Mouse (Mus musculus) neutrophil, adult 5-6 weeks (primary cell): ENCODE measurements around the gene Dido1. TPM values are rescaled to one million over a fixed set of nuclear protein-coding genes. Genes with fewer than 3 reads are reported as not detected.

ENCODE experiments used
- ATAC-seq: fragments of 151-379, 151-347 bp; 2 replicates; pipeline ENCODE4 v1.8.0; 2017; ENCODE audit warnings: mild to moderate bottlenecking, moderate TSS enrichment; ENCODE audit not compliant: insufficient number of reproducible peaks, poor library complexity, low FRiP score, severe bottlenecking; ENCODE audit errors: extremely low read depth
- total RNA-seq: library from RNA; stranded (forward); fragments of 200-1000 nt; gene quantifications from 2 replicates; pipeline ENCODE4 v1.2.3, GENCODE M21; 2017

The Dido1 gene
- total RNA-seq, 1 experiment from 2014 or later = 114 TPM

DNA sequence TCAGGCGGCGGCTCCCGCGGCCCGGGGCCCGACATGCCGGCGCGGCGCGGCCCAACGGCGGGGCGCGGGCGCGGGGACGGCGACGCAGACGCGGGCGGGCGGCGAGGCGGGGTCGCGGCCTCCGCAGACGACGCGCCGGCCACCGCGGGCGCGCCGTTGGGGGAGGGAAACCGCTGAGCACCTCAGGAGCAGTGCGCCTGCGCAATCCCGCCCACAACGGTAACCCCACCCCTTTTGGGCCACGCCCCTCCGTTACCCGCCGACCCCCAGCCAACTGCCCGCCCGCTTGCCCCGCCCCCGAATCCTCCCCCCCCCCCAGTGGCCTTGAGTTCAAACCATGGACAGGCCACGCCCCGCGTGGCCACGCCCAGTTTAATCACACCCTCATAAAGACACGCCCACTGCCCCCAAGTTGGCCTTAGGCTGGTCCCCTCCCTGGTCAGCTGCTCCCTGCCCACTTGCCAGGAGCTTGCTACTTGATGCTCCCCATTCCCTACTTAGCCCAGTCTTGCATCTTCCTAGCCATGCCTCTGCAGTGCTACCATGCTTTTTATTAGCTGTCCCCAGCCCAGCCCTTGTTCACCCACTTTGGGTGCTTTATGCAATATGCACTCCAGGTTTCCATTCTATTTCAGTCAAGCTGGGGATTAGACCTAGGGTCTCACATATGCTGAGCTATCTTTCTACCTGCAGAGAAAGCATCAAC, 67.1 kb downstream of the Dido1 start, which contains the start of gene Tcfl5:
Gene Tcfl5 (minus strand): TSS at position 154 of the 706 bp plus-strand sequence.
- no peak for ATAC-seq

DNA sequence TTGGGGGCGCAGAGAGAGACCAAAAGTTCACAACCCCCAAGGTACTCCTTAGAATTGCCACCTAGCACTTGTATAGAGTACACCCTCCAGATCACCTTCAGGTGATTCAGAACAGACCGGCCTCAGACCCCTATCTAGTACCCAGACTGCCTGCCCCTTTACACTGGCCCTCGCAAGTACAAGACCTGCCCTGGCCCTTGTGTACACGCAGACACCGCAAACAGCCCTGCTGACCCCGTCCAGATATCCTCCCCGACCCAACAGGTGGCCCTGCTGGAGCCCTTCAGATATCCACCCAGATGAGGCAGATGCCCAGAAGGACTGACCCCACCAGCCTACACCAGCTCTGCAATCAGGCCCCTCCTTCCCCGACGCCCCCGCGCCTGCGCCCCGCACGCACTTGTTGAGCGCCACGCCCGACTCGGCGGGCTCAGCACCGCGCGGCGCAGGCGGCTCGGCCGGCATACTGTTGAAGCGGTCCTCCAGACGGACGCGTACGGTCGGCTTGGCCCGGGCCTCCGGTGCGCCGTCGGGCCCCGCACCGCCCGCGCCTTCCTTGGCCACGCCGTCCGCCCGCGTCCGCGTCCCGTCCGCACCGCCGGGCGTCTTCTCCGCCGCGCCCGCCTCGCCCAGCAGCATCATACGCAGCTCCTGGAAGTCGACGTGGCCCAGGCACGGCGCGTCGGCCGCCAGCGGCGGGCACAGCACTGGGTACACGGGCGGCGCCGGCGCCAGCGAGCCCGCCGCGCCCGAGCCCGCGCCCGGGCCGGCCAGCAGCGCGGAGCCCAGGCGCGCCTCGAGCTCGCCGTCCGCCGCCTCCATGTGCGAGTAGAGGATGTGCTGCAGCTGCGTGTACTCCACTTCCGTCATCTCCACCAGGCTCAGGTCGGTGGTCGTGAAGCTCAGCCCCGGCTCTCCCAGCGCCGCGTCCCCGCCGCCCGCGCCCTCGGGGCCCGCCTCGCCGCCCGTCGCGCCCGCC, 67.9 kb downstream of the Dido1 start:
- no peak for ATAC-seq

DNA sequence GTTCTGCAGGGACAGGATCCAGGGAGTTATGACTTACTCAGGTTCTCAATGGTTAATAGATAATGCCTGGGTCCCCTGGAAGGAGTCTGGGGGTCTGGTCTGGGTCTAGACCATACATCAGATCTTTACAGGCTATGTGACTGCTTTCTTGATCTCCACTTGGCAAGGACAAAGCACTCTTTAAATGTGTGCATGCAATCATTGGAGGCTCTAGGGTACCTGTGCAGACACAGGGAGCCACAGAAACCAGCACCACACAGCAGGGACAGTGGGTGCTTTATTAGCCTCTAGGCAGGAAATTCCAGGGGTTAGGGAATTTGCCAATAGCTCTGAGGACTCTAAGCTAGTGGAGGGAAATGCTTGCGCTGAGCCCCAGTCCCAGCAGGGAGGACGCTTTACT, 97.9 kb downstream of the Dido1 start:
- ATAC-seq = no peak

DNA sequence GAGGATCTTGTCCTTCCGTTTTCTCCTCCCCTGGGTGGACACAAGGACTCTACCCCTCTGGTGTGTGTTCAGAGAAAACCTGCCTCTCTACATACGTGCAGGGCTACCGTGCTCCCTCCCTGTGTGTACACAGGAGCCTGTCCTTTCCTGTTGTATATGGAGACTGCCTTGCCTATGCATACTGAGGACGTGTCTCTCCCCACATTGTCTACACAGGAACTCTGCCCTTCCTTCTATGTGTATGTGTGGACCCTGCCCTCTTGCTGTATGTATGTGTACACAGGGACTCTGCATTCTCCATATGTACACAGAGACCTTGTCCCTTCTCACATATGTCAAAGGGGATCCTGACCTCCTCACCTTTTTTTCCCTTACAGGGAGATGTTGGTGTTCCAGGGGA, 99.5 kb downstream of the Dido1 start:
- ATAC-seq = no peak

Other genes starting within 250 kb of the Dido1 start
- not detected in 2 replicates for gene Ntsr1, start 210.0 kb downstream of the Dido1 start, total RNA-seq
- gene Mrgbp, start 128.7 kb downstream of the Dido1 start, total RNA-seq = 46.7 TPM in 2 replicates
- 56.9 and 76.6 TPM in 2 replicates for gene Ogfr, start 120.8 kb downstream of the Dido1 start, total RNA-seq
- 2.0 and 2.2 TPM in 2 replicates for gene Col9a3, start 112.2 kb downstream of the Dido1 start, total RNA-seq
- gene Tcfl5, start 67.3 kb downstream of the Dido1 start, total RNA-seq = not detected in 2 replicates
- 66.9 and 77.9 TPM in 2 replicates for gene Gid8, start 118 bp upstream of the Dido1 start, total RNA-seq
- gene Slc17a9, start 15.3 kb upstream of the Dido1 start, total RNA-seq = 10.2 and 12.1 TPM in 2 replicates
- gene Bhlhe23, start 66.9 kb upstream of the Dido1 start, total RNA-seq = not detected in 2 replicates
- gene Ythdf1, start 210.9 kb upstream of the Dido1 start, total RNA-seq = 28.0 and 32.9 TPM in 2 replicates
- gene Birc7, start 219.0 kb upstream of the Dido1 start, total RNA-seq = not detected in 2 replicates
- not detected in 2 replicates for gene Nkain4, start 244.7 kb upstream of the Dido1 start, total RNA-seq